Mouse (Mus musculus) intestine, embryonic 16.5 days (tissue): ENCODE measurements around the gene Pkib. TPM values are rescaled to one million over a fixed set of nuclear protein-coding genes. Genes with fewer than 3 reads are reported as not detected.

Experiments used
- ATAC-seq: fragments of 200-750 bp; cut with Nextera tagmentation; 2 replicates; pipeline ENCODE4 v1.8.0; 2017; ENCODE audit warnings: moderate TSS enrichment, moderate library complexity
- H3K27ac ChIP-seq: fragments of 300-500 bp; sonication (generic); 2 replicates; pipeline ENCODE4 v1.5.1; 2014; ENCODE audit warnings: mild to moderate bottlenecking, low read length
- H3K27me3 ChIP-seq: fragments of 300-500 bp; sonication (generic); replicated peaks from 2 replicates; pipeline ENCODE4 v1.6.1; 2014; ENCODE audit warnings: low read length, control low read depth, mixed read lengths; ENCODE audit not compliant: control insufficient read depth, insufficient read depth
- H3K36me3 ChIP-seq: fragments of 300-500 bp; sonication (generic); 2 replicates; pipeline ENCODE4 v1.6.1; 2014; ENCODE audit warnings: low read length, control low read depth; ENCODE audit not compliant: control insufficient read depth, insufficient read depth
- H3K4me1 ChIP-seq: fragments of 300-500 bp; sonication (generic); 2 replicates; pipeline ENCODE4 v1.6.1; 2014; ENCODE audit warnings: low read length, control low read depth, mixed read lengths; ENCODE audit not compliant: control insufficient read depth, insufficient read depth
- H3K4me2 ChIP-seq: fragments of 300-500 bp; sonication (generic); 2 replicates; pipeline ENCODE4 v1.6.1; 2014; ENCODE audit warnings: low read depth, low read length, control low read depth
- H3K4me3 ChIP-seq: fragments of 300-500 bp; sonication (generic); 2 replicates; pipeline ENCODE4 v1.5.1; 2014; ENCODE audit warnings: mild to moderate bottlenecking, low read length
- H3K9ac ChIP-seq: fragments of 300-500 bp; sonication (generic); 2 replicates; pipeline ENCODE4 v1.6.1; 2014; ENCODE audit warnings: low read depth, low read length
- H3K9me3 ChIP-seq: fragments of 300-500 bp; sonication (generic); 2 replicates; pipeline ENCODE4 v1.6.1; 2016; ENCODE audit warnings: low read length, control low read depth; ENCODE audit not compliant: control insufficient read depth
- WGBS: fragments of 180-500 bp; shearing (Covaris S2); extraction: QIAGEN DNeasy Blood & Tissue Kit; methylation state at CpG from one replicate; pipeline ENCODE4 v1.1.7; 2014; 5-methylcytosine and 5-hydroxymethylcytosine counted together
- polyA plus RNA-seq: library from polyadenylated mRNA; unstranded; fragments of >200 nt; fragmentation: Nextera tagmentation; extraction: Ambion mirVana; gene quantifications from 2 replicates; pipeline ENCODE4 v1.2.1, GENCODE M21; 2015

Gene Pkib
- polyA plus RNA-seq, 1 experiment from 2014 or later = 2.4 TPM

- 53% methylated on average over 4 of the region's 4 CpGs for WGBS
Observed at GRCm38 (mm10) chr10:57636970-57637369, 5.2 kb downstream of the Pkib start.

GRCm38 (mm10) chr10:57638250-57638649 lies 6.5 kb downstream of the Pkib start:
- 77% methylated on average over 4 of the region's 4 CpGs for WGBS
- ATAC-seq = no peak

More at GRCm38 (mm10) chr10:57636970-57637369, 5.2 kb downstream of the Pkib start:
- Histone ChIP-seq H3K9ac (no peak overlapping the region), H3K36me3 (no peaks in the 10 kb centered on the region), H3K4me2 (no peak overlapping the region), H3K27me3 (peaks cover 6% of the 10 kb centered on the region; the same call in 1 of the 2 replicates), H3K27ac (no peak overlapping the region), H3K4me3 (no peak overlapping the region), H3K4me1 (0 out of 2 replicates have a peak, but pooled peaks cover 2% of the 10 kb centered on the region), H3K9me3 (no peaks in the 10 kb centered on the region)
- no peak for ATAC-seq

GRCm38 (mm10) chr10:57639540-57639939 lies 7.8 kb downstream of the Pkib start:
- Histone ChIP-seq H3K27ac (no peak overlapping the region), H3K9ac (no peak overlapping the region), H3K4me2 (no peak overlapping the region), H3K4me1 (no peaks in the 10 kb centered on the region), H3K4me3 (no peak overlapping the region), H3K36me3 (no peaks in the 10 kb centered on the region), H3K9me3 (no peaks in the 10 kb centered on the region), H3K27me3 (no peaks in the 10 kb centered on the region)
- ATAC-seq = no peak
- 74% methylated on average over 3 of the region's 3 CpGs for WGBS

More at GRCm38 (mm10) chr10:57638250-57638649, 6.5 kb downstream of the Pkib start:
- Histone ChIP-seq H3K27ac (no peak overlapping the region), H3K36me3 (no peaks in the 10 kb centered on the region), H3K4me1 (no peaks in the 10 kb centered on the region), H3K27me3 (no peaks in the 10 kb centered on the region), H3K9ac (no peak overlapping the region), H3K9me3 (no peaks in the 10 kb centered on the region), H3K4me2 (no peak overlapping the region), H3K4me3 (no peak overlapping the region)

GRCm38 (mm10) chr10:57653297-57653696 lies 21.5 kb downstream of the Pkib start:
- Histone ChIP-seq H3K27me3 (no peaks in the 10 kb centered on the region), H3K4me3 (no peak overlapping the region), H3K4me2 (no peak overlapping the region), H3K36me3 (no peaks in the 10 kb centered on the region), H3K9ac (no peak overlapping the region), H3K4me1 (no peaks in the 10 kb centered on the region), H3K27ac (no peak overlapping the region), H3K9me3 (no peaks in the 10 kb centered on the region)
- ATAC-seq = no peak
- 88% methylated on average over 1 of the region's 1 CpGs for WGBS

GRCm38 (mm10) chr10:57660505-57660904 lies 28.7 kb downstream of the Pkib start:
- Histone ChIP-seq H3K27ac (no peak overlapping the region), H3K4me2 (no peak overlapping the region), H3K9ac (no peak overlapping the region), H3K27me3 (no peaks in the 10 kb centered on the region), H3K4me1 (no peaks in the 10 kb centered on the region), H3K4me3 (no peak overlapping the region), H3K36me3 (no peaks in the 10 kb centered on the region), H3K9me3 (no peaks in the 10 kb centered on the region)
- 90% methylated on average over 3 of the region's 3 CpGs for WGBS
- ATAC-seq = no peak

- H3K4me1 ChIP-seq = no peaks in the 10 kb centered on the region
- H3K27ac ChIP-seq = no peak overlapping the region
- WGBS = 94% methylated on average over 1 of the region's 1 CpGs
- H3K4me3 ChIP-seq = no peak overlapping the region
- no peak for ATAC-seq
- no peaks in the 10 kb centered on the region for H3K9me3 ChIP-seq
- H3K36me3 ChIP-seq = no peaks in the 10 kb centered on the region
- no peaks in the 10 kb centered on the region for H3K27me3 ChIP-seq
- no peak overlapping the region for H3K9ac ChIP-seq
- H3K4me2 ChIP-seq = no peak overlapping the region
Observed at GRCm38 (mm10) chr10:57663758-57664157, 32.0 kb downstream of the Pkib start.

- Histone ChIP-seq H3K4me2 (no peak overlapping the region), H3K36me3 (no peaks in the 10 kb centered on the region), H3K4me1 (no peaks in the 10 kb centered on the region), H3K9ac (no peak overlapping the region), H3K9me3 (no peaks in the 10 kb centered on the region), H3K4me3 (no peak overlapping the region), H3K27me3 (no peaks in the 10 kb centered on the region), H3K27ac (no peak overlapping the region)
- WGBS = 91% methylated on average over 2 of the region's 2 CpGs
- no peak for ATAC-seq
Observed at GRCm38 (mm10) chr10:57664253-57664652, 32.5 kb downstream of the Pkib start.

- Histone ChIP-seq H3K4me1 (no peaks in the 10 kb centered on the region), H3K4me2 (no peak overlapping the region), H3K36me3 (no peaks in the 10 kb centered on the region), H3K27ac (no peak overlapping the region), H3K9ac (no peak overlapping the region), H3K9me3 (no peaks in the 10 kb centered on the region), H3K27me3 (no peaks in the 10 kb centered on the region), H3K4me3 (no peak overlapping the region)
- no peak for ATAC-seq
Observed at GRCm38 (mm10) chr10:57675740-57676139, 44.0 kb downstream of the Pkib start.

GRCm38 (mm10) chr10:57687999-57688398 lies 56.2 kb downstream of the Pkib start:
- Histone ChIP-seq H3K4me3 (no peak overlapping the region), H3K4me1 (no peaks in the 10 kb centered on the region), H3K4me2 (no peak overlapping the region), H3K27me3 (no peaks in the 10 kb centered on the region), H3K36me3 (no peaks in the 10 kb centered on the region), H3K9me3 (no peaks in the 10 kb centered on the region), H3K27ac (no peak overlapping the region), H3K9ac (no peak overlapping the region)
- 80% methylated on average over 3 of the region's 3 CpGs for WGBS
- no peak for ATAC-seq

GRCm38 (mm10) chr10:57690161-57690560 lies 58.4 kb downstream of the Pkib start:
- Histone ChIP-seq H3K36me3 (no peaks in the 10 kb centered on the region), H3K27me3 (no peaks in the 10 kb centered on the region), H3K4me1 (no peaks in the 10 kb centered on the region), H3K4me2 (no peak overlapping the region), H3K27ac (no peak overlapping the region), H3K9ac (no peak overlapping the region), H3K9me3 (no peaks in the 10 kb centered on the region), H3K4me3 (no peak overlapping the region)
- WGBS = 66% methylated on average over 2 of the region's 2 CpGs
- no peak for ATAC-seq
